Mouse (Mus musculus) embryonic facial prominence, embryonic 14.5 days (tissue): ENCODE results near the gene Zfp281. TPM values are rescaled to one million over a fixed set of nuclear protein-coding genes. Genes with fewer than 3 reads are reported as not detected.

Experiments
- ATAC-seq: fragments of 200-750 bp; cut with Nextera tagmentation; 2 replicates; pipeline ENCODE4 v1.8.0; 2017; ENCODE audit warnings: low read depth, moderate number of reproducible peaks, moderate TSS enrichment
- DNase-seq: peaks from one replicate; pipeline ENCODE4 v3.0.0-alpha.2; 2015; ENCODE audit warnings: low spot score
- H3K27ac ChIP-seq: fragments of 300-500 bp; sonication (generic); replicated peaks from 2 replicates; pipeline ENCODE4 v1.5.1; 2014; ENCODE audit warnings: low read depth, mild to moderate bottlenecking, low read length, moderate library complexity
- H3K27me3 ChIP-seq: fragments of 300-500 bp; sonication (generic); replicated peaks from 2 replicates; pipeline ENCODE4 v1.6.1; 2014; ENCODE audit warnings: low read length; ENCODE audit not compliant: control insufficient read depth, insufficient read depth
- H3K36me3 ChIP-seq: fragments of 300-500 bp; sonication (generic); 2 replicates; pipeline ENCODE4 v1.6.1; 2014; ENCODE audit warnings: low read length, mixed read lengths; ENCODE audit not compliant: control insufficient read depth, insufficient read depth
- H3K4me1 ChIP-seq: fragments of 300-500 bp; sonication (generic); 2 replicates; pipeline ENCODE4 v1.6.1; 2014; ENCODE audit warnings: antibody characterized with exemption, low read length; ENCODE audit not compliant: control insufficient read depth, insufficient read depth
- H3K4me2 ChIP-seq: fragments of 300-500 bp; sonication (generic); 2 replicates; pipeline ENCODE4 v1.6.1; 2014; ENCODE audit warnings: low read depth, mild to moderate bottlenecking, low read length, moderate library complexity, mixed read lengths
- H3K4me3 ChIP-seq: fragments of 300-500 bp; sonication (generic); 2 replicates; pipeline ENCODE4 v1.5.1; 2014; ENCODE audit warnings: low read depth, mild to moderate bottlenecking, low read length
- H3K9ac ChIP-seq: fragments of 300-500 bp; sonication (generic); 2 replicates; pipeline ENCODE4 v1.6.1; 2014; ENCODE audit warnings: low read depth, mild to moderate bottlenecking, low read length, moderate library complexity, mixed read lengths
- H3K9me3 ChIP-seq: fragments of 300-500 bp; sonication (generic); 2 replicates; pipeline ENCODE4 v1.6.1; 2016; ENCODE audit warnings: low read length; ENCODE audit not compliant: control insufficient read depth
- WGBS: fragments of 180-500 bp; shearing (Covaris S2); extraction: QIAGEN DNeasy Blood & Tissue Kit; methylation state at CpG from one replicate; pipeline ENCODE4 v1.1.7; 2014; 5-methylcytosine and 5-hydroxymethylcytosine counted together
- polyA plus RNA-seq: library from polyadenylated mRNA; unstranded; fragments of >200 nt; fragmentation: Nextera tagmentation; extraction: Ambion mirVana; gene quantifications from 2 replicates; pipeline ENCODE4 v1.2.1, GENCODE M21; 2014

Gene Zfp281
- polyA plus RNA-seq, 1 experiment from 2014 or later: 19.5 TPM

DNA sequence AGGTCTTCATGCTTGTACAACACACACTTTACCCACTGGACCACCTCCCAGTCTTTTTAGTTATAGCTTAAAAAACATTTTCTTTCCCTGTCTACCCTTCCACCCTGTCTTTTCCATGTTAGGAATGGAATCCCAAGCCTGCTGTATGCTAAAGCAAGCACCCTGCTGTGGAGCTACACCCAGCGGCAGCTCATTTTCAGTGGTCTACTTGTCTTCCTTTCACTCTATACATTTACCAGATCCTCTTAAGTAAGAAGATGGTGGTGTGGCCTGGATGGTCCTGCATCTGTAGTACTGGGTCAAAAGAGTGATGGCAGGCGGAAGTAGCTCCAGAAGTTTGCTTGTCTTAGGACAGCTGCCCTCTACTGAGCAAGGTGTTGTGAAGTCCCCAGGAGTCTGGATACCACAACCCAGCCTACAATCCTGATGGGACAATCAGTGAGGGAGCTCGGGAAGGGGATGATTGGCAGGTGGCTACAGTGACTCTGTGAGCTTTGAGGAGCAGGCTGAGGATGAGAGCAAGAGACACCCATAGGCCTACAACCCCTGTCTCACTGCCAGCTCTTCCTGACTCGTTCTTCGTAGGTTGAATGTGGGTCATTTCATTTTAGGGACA lies 30.4 kb upstream of the Zfp281 start:
- DNase-seq (no peak), ATAC-seq (no peak)
- H3K9ac ChIP-seq: no peak overlapping the region
- H3K9me3 ChIP-seq: no peaks in the 10 kb centered on the region
- no peak overlapping the region for H3K4me3 ChIP-seq
- H3K27ac ChIP-seq: no peak overlapping the region
- no peaks in the 10 kb centered on the region for H3K27me3 ChIP-seq
- 93% methylated on average over 5 of the region's 5 CpGs for WGBS
- no peaks in the 10 kb centered on the region for H3K36me3 ChIP-seq
- H3K4me1 ChIP-seq: peaks cover 2% of the 10 kb centered on the region; the same call in 1 of the 2 replicates
- no peak overlapping the region for H3K4me2 ChIP-seq

DNA sequence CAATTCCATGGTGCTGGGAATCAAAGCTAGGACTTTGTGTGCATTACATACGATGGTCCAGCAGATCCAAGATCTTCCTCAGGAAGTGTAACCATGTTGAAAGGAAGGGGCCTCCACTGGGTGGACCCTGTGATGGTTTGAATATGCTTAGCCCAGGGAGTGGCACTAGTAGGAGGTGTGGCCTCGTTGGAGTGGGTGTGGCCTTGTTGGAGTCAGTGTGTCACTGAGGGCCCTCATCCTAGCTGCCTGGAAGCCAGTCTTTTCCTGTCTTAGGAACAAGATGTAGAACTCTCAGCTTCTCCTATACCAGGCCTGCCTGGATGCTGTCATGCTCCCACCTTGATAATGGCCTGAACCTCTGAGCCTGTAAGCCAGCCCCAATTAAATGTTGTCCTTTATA lies 27.9 kb upstream of the Zfp281 start:
- Histone ChIP-seq H3K9me3 (no peaks in the 10 kb centered on the region), H3K4me2 (no peak overlapping the region), H3K27me3 (no peaks in the 10 kb centered on the region), H3K27ac (no peak overlapping the region), H3K9ac (no peak overlapping the region), H3K4me1 (no peaks in the 10 kb centered on the region), H3K4me3 (no peak overlapping the region), H3K36me3 (no peaks in the 10 kb centered on the region)
- DNase-seq (no peak), ATAC-seq (no peak)
- WGBS: 73% methylated on average over 2 of the region's 2 CpGs

- Histone ChIP-seq H3K27ac (no peak overlapping the region), H3K4me3 (no peak overlapping the region), H3K9ac (no peak overlapping the region), H3K27me3 (no peaks in the 10 kb centered on the region), H3K9me3 (no peaks in the 10 kb centered on the region), H3K4me2 (no peak overlapping the region), H3K36me3 (no peaks in the 10 kb centered on the region), H3K4me1 (no peaks in the 10 kb centered on the region)
- WGBS: 74% methylated on average over 5 of the region's 5 CpGs
- no peak for ATAC-seq
- no peak for DNase-seq
These were observed 26.4 kb upstream of the Zfp281 start for GRCm38 (mm10) chr1:136598286-136598685.

- H3K27me3 ChIP-seq: no peaks in the 10 kb centered on the region
- no peak overlapping the region for H3K4me2 ChIP-seq
- H3K36me3 ChIP-seq: no peaks in the 10 kb centered on the region
- H3K9me3 ChIP-seq: no peaks in the 10 kb centered on the region
- H3K4me1 ChIP-seq: no peaks in the 10 kb centered on the region
- DNase-seq: no peak
- no peak overlapping the region for H3K4me3 ChIP-seq
- ATAC-seq: no peak
- H3K27ac ChIP-seq: no peak overlapping the region
- 71% methylated on average over 3 of the region's 3 CpGs for WGBS
- no peak overlapping the region for H3K9ac ChIP-seq
These were observed 24.6 kb upstream of the Zfp281 start for GRCm38 (mm10) chr1:136600067-136600466.

DNA sequence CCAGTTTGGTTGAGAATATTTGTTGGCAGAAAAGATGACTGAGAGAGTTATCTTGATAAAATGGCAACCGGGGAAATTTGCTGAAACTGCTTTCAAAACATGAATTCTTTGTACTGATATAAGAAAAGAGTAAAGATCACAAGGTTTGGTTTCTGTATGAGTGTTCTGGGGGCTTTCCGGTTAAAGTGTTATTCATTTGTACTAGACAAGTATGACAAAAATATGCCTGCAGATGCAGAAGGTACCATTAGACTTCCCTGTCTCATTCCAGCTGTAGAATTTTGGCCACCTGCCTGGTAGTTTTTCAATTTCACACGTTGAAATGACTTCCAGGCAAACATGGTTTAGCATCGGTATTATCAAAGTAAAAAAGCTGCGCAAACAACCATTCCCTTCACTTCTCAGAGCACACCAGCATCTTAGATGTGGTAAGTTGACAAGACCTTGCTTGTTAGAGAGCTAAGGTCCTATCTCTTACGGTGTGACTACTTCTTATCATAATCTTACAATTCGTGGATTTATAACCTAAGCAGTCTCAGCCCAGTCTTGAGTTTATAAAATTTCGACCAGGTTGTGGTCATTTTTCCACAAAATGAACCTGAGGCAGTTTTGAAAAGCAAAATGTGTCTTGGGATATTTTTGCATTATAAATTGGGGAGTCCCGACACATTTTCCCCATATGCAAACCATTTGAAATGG lies 23.9 kb upstream of the Zfp281 start:
- DNase-seq (peak; percentile 42), ATAC-seq (no peak)
- Histone ChIP-seq H3K36me3 (no peaks in the 10 kb centered on the region), H3K27ac (no peak overlapping the region), H3K4me1 (no peaks in the 10 kb centered on the region), H3K27me3 (no peaks in the 10 kb centered on the region), H3K4me3 (no peak overlapping the region), H3K4me2 (no peak overlapping the region), H3K9me3 (no peaks in the 10 kb centered on the region), H3K9ac (no peak overlapping the region)
- 61% methylated on average over 9 of the region's 9 CpGs for WGBS

GRCm38 (mm10) chr1:136601346-136601888 lies 23.3 kb upstream of the Zfp281 start:
- DNase-seq: no peak
- Histone ChIP-seq H3K9ac (no peak overlapping the region), H3K9me3 (no peaks in the 10 kb centered on the region), H3K4me1 (no peaks in the 10 kb centered on the region), H3K36me3 (no peaks in the 10 kb centered on the region), H3K27me3 (no peaks in the 10 kb centered on the region), H3K4me3 (no peak overlapping the region), H3K27ac (no peak overlapping the region), H3K4me2 (no peak overlapping the region)
- ATAC-seq: no peak
- 77% methylated on average over 10 of the region's 10 CpGs for WGBS

DNA sequence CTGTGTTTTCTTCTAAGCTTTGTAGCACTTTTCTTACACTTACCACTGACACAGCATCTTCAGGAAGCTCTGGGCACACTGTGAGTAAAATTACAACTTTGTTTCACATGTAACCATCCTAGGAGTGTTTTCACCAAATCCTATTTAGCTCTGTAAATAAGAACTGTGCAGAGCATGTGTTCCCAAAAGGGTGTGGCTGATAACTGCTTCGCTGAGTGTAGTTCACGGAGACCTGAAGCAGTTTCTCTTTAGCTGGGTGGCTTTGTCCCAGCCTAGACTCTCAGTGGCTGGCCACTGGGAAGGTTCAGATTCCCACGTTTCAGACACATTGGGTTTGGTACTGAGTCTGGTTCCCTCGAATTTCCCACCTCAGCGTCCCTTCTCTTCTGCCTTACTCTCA lies 22.4 kb upstream of the Zfp281 start:
- Histone ChIP-seq H3K27me3 (no peaks in the 10 kb centered on the region), H3K36me3 (no peaks in the 10 kb centered on the region), H3K27ac (no peak overlapping the region), H3K9me3 (no peaks in the 10 kb centered on the region), H3K9ac (no peak overlapping the region), H3K4me3 (no peak overlapping the region), H3K4me1 (no peaks in the 10 kb centered on the region), H3K4me2 (no peak overlapping the region)
- ATAC-seq (no peak), DNase-seq (no peak)
- 74% methylated on average over 5 of the region's 5 CpGs for WGBS

GRCm38 (mm10) chr1:136604190-136604589 lies 20.5 kb upstream of the Zfp281 start:
- no peaks in the 10 kb centered on the region for H3K4me1 ChIP-seq
- no peaks in the 10 kb centered on the region for H3K9me3 ChIP-seq
- no peaks in the 10 kb centered on the region for H3K36me3 ChIP-seq
- no peak overlapping the region for H3K4me2 ChIP-seq
- WGBS: 80% methylated on average over 4 of the region's 4 CpGs
- no peak for ATAC-seq
- no peak overlapping the region for H3K9ac ChIP-seq
- no peak for DNase-seq
- H3K27me3 ChIP-seq: no peaks in the 10 kb centered on the region
- H3K27ac ChIP-seq: no peak overlapping the region
- H3K4me3 ChIP-seq: no peak overlapping the region

GRCm38 (mm10) chr1:136605790-136606189 lies 18.9 kb upstream of the Zfp281 start:
- H3K4me3 ChIP-seq: no peak overlapping the region
- DNase-seq (peak; percentile 59), ATAC-seq (no peak)
- no peaks in the 10 kb centered on the region for H3K9me3 ChIP-seq
- no peak overlapping the region for H3K4me2 ChIP-seq
- no peaks in the 10 kb centered on the region for H3K36me3 ChIP-seq
- H3K27me3 ChIP-seq: no peaks in the 10 kb centered on the region
- H3K4me1 ChIP-seq: no peaks in the 10 kb centered on the region
- H3K9ac ChIP-seq: no peak overlapping the region
- no peak overlapping the region for H3K27ac ChIP-seq
- WGBS: 71% methylated on average over 9 of the region's 9 CpGs
